Mouse (Mus musculus) erythroblast, embryonic 14.5 days (primary cell): ENCODE data around the gene Eln.

ENCODE experiments used
- GATA1 ChIP-seq: IDR thresholded peaks from 2 replicates; pipeline ENCODE4 v1.6.1; 2012; ENCODE audit warnings: low read length, inconsistent platforms, mixed read lengths
- TAL1 ChIP-seq: IDR thresholded peaks from 3 replicates; pipeline ENCODE4 v1.6.1; 2012; ENCODE audit warnings: low read length, inconsistent platforms, mixed read lengths

DNA sequence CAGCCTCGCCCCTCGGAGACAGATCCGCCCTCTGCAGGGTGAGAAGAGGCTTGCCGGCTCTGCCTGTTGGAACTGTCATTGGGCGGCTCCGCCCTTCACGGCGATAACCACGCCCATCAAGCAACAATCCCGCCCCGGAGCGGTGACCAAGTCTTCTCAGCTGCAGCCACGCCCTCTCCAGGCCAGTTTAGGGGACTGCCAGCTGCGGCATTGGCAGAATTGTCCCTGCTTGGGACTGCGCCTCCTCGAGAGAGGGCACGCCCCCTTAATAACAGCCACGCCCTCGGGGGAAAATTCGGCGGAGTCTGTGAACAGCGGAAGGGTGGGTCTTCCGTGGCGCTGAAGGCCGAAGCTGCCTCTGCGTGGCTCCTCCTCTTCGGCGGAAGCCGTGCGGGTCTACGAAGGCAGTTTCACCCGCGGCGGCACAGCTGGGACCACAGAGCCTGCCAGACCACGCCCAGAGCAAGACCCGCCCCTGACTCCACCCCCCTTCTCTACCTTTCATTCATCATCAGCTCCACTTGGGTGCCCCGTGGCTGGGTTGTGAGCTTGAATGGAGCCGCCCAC is 58.3 kb downstream of the Eln start:
- TF ChIP-seq GATA1 (no peak), TAL1 (no peak)
